Mouse (Mus musculus) midbrain, embryonic 15.5 days (tissue): ENCODE data around the gene Tmcc3. TPM values are rescaled to one million over a fixed set of nuclear protein-coding genes. Genes with fewer than 3 reads are reported as not detected.
A peak's percentile ranks its signal among the peaks of the same experiment; 100 is the strongest.

ENCODE experiments used
- ATAC-seq: fragments of 200-750 bp; cut with Nextera tagmentation; replicated peaks from 2 replicates; pipeline ENCODE4 v1.8.0; 2017; ENCODE audit warnings: moderate TSS enrichment
- H3K27ac ChIP-seq: fragments of 300-500 bp; sonication (generic); 2 replicates; pipeline ENCODE4 v1.5.1; 2015; ENCODE audit warnings: mild to moderate bottlenecking, inconsistent platforms
- H3K27me3 ChIP-seq: fragments of 300-500 bp; sonication (generic); replicated peaks from 2 replicates; pipeline ENCODE4 v1.6.1; 2015; ENCODE audit warnings: inconsistent platforms
- H3K36me3 ChIP-seq: fragments of 300-500 bp; sonication (generic); replicated peaks from 2 replicates; pipeline ENCODE4 v1.6.1; 2015; ENCODE audit warnings: inconsistent platforms
- H3K4me1 ChIP-seq: fragments of 300-500 bp; sonication (generic); 2 replicates; pipeline ENCODE4 v1.6.1; 2015; ENCODE audit warnings: inconsistent platforms
- H3K4me2 ChIP-seq: fragments of 300-500 bp; sonication (generic); 2 replicates; pipeline ENCODE4 v1.6.1; 2015; ENCODE audit warnings: inconsistent platforms, mild to moderate bottlenecking, moderate library complexity
- H3K4me3 ChIP-seq: fragments of 300-500 bp; sonication (generic); 2 replicates; pipeline ENCODE4 v1.5.1; 2015; ENCODE audit warnings: mild to moderate bottlenecking, inconsistent platforms
- H3K9ac ChIP-seq: fragments of 300-500 bp; sonication (generic); 2 replicates; pipeline ENCODE4 v1.6.1; 2015; ENCODE audit warnings: mild to moderate bottlenecking, inconsistent platforms
- H3K9me3 ChIP-seq: fragments of 300-500 bp; sonication (generic); 2 replicates; pipeline ENCODE4 v1.6.1; 2016; ENCODE audit warnings: inconsistent platforms
- WGBS: fragments of 180-500 bp; shearing (Covaris S2); methylation state at CpG from one replicate; pipeline ENCODE4 v1.1.7; 2015; ENCODE audit warnings: mixed read lengths; 5-methylcytosine and 5-hydroxymethylcytosine counted together
- polyA plus RNA-seq: library from polyadenylated mRNA; unstranded; fragments of >200 nt; fragmentation: Nextera tagmentation; extraction: Ambion mirVana; gene quantifications from 2 replicates; pipeline ENCODE4 v1.2.1, GENCODE M21; 2015

The Tmcc3 gene
- polyA plus RNA-seq, 1 experiment from 2014 or later = 13.7 TPM

DNA sequence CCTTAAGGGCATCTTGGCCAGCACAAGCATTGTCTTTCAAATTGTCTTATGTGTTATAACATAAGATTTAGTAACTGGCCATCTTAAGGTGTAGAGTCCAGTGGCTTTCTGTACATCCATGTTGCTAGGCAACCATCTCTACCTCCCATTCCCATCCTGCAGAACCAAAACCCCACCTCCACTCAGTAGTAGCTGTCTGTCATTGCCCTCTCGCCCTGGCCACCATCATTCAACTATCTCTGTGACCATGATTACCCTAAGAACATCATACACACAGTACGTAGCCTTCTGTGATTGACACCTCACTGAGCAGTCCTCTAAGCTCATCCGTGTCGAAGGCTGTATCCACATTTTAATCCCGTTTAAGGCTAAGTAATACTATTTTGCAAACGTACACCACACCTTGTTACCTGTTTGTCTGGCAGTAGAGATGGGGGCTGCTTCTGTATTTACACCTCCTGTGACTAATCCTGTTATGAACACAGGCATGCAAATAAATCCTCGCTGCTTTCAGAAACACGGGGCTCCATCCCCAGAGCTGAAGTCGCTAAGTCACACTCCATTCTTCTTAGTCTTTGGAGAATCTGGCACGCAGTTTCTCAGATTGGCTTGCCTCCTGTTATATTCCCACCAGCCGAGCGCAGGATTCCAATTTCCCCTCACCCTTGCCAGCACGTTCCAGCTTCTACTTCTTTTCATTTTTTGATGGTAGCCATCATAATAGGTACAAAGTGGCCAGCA lies 299.6 kb downstream of the Tmcc3 start:
- no peaks in the 10 kb centered on the region for H3K27me3 ChIP-seq
- no peaks in the 10 kb centered on the region for H3K9me3 ChIP-seq
- peak overlapping the region; percentile 19; the same call in 1 of the 2 replicates for H3K4me2 ChIP-seq
- no peaks in the 10 kb centered on the region for H3K36me3 ChIP-seq
- peaks cover 14% of the 10 kb centered on the region for H3K4me1 ChIP-seq
- no peak overlapping the region for H3K9ac ChIP-seq
- 23% methylated on average over 13 of the region's 13 CpGs for WGBS
- H3K4me3 ChIP-seq = no peak overlapping the region
- ATAC-seq = peak; percentile 71
- H3K27ac ChIP-seq = peak overlapping the region; percentile 53; the same call in 1 of the 2 replicates

DNA sequence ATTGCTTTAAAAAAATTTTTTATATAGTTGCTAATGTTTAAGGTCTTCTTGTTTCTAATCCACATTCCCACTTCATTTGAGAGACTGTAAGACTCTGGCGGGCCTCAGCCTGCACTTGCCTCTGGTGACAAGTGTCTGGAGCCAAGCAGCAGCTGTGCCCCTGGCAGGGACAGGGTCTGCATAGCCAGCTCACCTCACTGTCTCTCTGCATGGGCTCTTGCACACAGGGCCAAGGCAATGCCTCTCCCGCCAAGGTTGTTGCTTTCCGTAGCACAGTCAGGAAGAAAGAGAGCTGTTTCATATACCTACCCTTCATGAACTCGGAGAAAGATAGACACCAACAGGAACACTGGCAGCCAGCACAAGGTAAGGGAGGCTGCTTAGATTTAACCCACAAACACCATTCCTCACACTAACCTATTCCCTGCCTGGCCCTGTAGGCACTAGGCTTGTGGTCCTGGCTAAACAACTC lies 300.3 kb downstream of the Tmcc3 start:
- no peak overlapping the region for H3K9ac ChIP-seq
- peaks cover 14% of the 10 kb centered on the region for H3K4me1 ChIP-seq
- H3K27ac ChIP-seq = peak overlapping the region; percentile 53; the same call in 1 of the 2 replicates
- ATAC-seq = no peak
- no peak overlapping the region for H3K4me2 ChIP-seq
- H3K36me3 ChIP-seq = no peaks in the 10 kb centered on the region
- no peaks in the 10 kb centered on the region for H3K27me3 ChIP-seq
- no peaks in the 10 kb centered on the region for H3K9me3 ChIP-seq
- no peak overlapping the region for H3K4me3 ChIP-seq
- WGBS = 65% methylated on average over 4 of the region's 4 CpGs

GRCm38 (mm10) chr10:94619586-94619985 lies 307.8 kb downstream of the Tmcc3 start:
- Histone ChIP-seq H3K4me2 (no peak overlapping the region), H3K9me3 (no peaks in the 10 kb centered on the region), H3K4me1 (peaks cover 43% of the 10 kb centered on the region), H3K36me3 (no peaks in the 10 kb centered on the region), H3K9ac (no peak overlapping the region), H3K27me3 (no peaks in the 10 kb centered on the region), H3K4me3 (no peak overlapping the region), H3K27ac (no peak overlapping the region)
- no peak for ATAC-seq
- 84% methylated on average over 5 of the region's 5 CpGs for WGBS

DNA sequence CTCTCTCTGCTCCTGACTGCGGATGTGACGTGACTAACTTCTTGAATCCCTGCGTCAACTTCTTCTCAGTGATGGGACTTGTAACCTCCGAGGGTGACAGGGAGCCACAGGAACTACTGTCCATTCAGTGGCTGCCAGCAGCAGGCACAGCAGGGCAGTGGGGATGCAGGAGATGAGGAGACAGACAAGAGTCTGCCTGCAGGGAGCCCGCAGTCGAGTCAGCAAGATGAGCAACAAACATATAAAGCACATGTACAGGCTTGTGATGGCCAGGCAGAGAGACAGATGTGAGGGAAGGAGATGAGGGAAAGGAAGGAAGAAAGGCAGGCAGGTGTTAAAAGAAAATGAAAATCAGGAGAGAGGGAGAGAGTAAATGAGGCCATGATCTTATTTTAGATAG lies 308.8 kb downstream of the Tmcc3 start:
- no peak overlapping the region for H3K9ac ChIP-seq
- ATAC-seq = no peak
- peak overlapping the region; percentile 32; the same call in 1 of the 2 replicates for H3K27ac ChIP-seq
- H3K36me3 ChIP-seq = no peaks in the 10 kb centered on the region
- no peaks in the 10 kb centered on the region for H3K27me3 ChIP-seq
- H3K9me3 ChIP-seq = no peaks in the 10 kb centered on the region
- no peak overlapping the region for H3K4me2 ChIP-seq
- H3K4me3 ChIP-seq = no peak overlapping the region
- WGBS = 58% methylated on average over 6 of the region's 6 CpGs
- peaks cover 43% of the 10 kb centered on the region for H3K4me1 ChIP-seq

DNA sequence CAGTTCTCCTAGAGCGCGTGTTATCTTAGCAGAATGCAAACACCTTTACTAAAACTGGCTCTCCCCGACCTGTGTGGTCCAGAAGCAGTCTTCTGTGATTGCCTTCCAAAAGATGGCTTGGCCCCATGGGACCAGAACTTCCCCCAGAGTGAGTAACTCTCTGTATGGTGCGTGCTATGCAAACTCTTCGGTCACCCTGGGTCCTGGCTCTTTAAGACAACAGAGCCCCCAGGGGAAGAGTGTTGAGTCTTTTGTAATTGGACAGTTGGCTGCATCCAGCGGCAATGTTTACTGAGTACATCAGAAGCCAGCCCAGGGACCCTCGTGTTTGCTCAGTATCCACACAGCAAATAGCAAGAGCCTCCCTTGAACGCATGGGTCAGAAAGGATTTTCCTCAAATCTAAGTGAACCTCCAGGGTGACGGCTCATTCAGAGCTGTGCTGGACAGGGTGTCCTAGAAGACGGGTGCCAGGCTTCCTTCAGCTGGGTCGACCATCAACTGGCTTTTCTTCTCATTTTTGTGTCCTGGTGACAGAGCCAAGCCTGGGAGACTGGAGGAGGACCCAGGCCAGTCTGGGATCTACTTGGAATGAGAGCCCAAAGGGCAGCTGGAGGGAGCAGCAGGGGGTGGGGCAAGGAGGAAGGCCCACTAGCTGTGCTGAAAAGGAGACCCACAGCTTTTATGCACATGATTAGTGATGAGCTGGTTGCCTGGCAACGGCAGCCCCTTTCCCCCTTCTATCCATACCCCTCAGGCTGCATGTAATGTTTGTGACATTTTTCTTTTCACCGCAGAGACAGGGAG lies 309.9 kb downstream of the Tmcc3 start:
- ATAC-seq = peak; percentile 86
- Histone ChIP-seq H3K27me3 (no peaks in the 10 kb centered on the region), H3K27ac (peak overlapping the region; percentile 85), H3K9ac (peak overlapping the region; percentile 12; the same call in 1 of the 2 replicates), H3K4me2 (peak overlapping the region; percentile 44), H3K4me3 (peak overlapping the region; percentile 19), H3K4me1 (peaks cover 43% of the 10 kb centered on the region), H3K36me3 (no peaks in the 10 kb centered on the region), H3K9me3 (no peaks in the 10 kb centered on the region)
- WGBS = 4% methylated on average over 13 of the region's 13 CpGs

GRCm38 (mm10) chr10:94622281-94622680 lies 310.5 kb downstream of the Tmcc3 start:
- H3K4me1 ChIP-seq = peaks cover 43% of the 10 kb centered on the region
- no peaks in the 10 kb centered on the region for H3K9me3 ChIP-seq
- H3K9ac ChIP-seq = no peak overlapping the region; the same call in 1 of the 2 replicates
- 12% methylated on average over 5 of the region's 5 CpGs for WGBS
- no peak for ATAC-seq
- peak overlapping the region; percentile 85 for H3K27ac ChIP-seq
- H3K36me3 ChIP-seq = no peaks in the 10 kb centered on the region
- H3K4me2 ChIP-seq = peak overlapping the region; percentile 44
- H3K4me3 ChIP-seq = peak overlapping the region; percentile 19; the same call in 1 of the 2 replicates
- no peaks in the 10 kb centered on the region for H3K27me3 ChIP-seq

DNA sequence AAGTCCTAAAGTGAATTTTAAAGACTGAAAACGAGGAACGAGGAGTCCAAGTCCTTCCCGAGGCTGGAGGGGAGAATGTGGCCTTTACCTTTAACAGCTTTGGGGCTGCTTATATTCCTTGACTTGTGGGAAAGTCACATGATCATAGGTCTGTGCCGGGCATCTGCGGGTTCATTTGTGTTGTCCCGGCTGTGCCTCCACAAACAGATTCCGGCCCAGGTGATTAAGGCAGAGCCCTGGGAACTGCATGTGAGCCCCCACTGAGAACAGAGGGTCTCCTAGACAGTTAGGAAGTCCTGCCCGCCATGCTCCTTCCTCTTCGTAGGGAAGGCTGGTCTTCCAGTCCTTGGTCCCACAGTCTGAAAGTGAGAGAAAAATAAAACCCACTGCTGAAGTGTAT lies 311.1 kb downstream of the Tmcc3 start:
- no peak overlapping the region for H3K4me2 ChIP-seq
- H3K9ac ChIP-seq = no peak overlapping the region
- no peak overlapping the region for H3K4me3 ChIP-seq
- no peaks in the 10 kb centered on the region for H3K36me3 ChIP-seq
- H3K4me1 ChIP-seq = peaks cover 40% of the 10 kb centered on the region
- H3K27ac ChIP-seq = peak overlapping the region; percentile 85
- 15% methylated on average over 9 of the region's 9 CpGs for WGBS
- no peaks in the 10 kb centered on the region for H3K27me3 ChIP-seq
- no peaks in the 10 kb centered on the region for H3K9me3 ChIP-seq
- ATAC-seq = peak; percentile 24; the same call in 1 of the 2 replicates

GRCm38 (mm10) chr10:94623617-94624016 lies 311.9 kb downstream of the Tmcc3 start:
- H3K4me3 ChIP-seq = no peak overlapping the region
- H3K36me3 ChIP-seq = no peaks in the 10 kb centered on the region
- WGBS = 2% methylated on average over 10 of the region's 10 CpGs
- H3K27me3 ChIP-seq = no peaks in the 10 kb centered on the region
- H3K9ac ChIP-seq = no peak overlapping the region
- H3K4me1 ChIP-seq = peaks cover 38% of the 10 kb centered on the region
- ATAC-seq = peak; percentile 25; the same call in 1 of the 2 replicates
- peak overlapping the region; percentile 67 for H3K27ac ChIP-seq
- H3K4me2 ChIP-seq = 0 out of 2 replicates have a peak overlapping the region, but pooled peaks have one; percentile 15
- no peaks in the 10 kb centered on the region for H3K9me3 ChIP-seq

DNA sequence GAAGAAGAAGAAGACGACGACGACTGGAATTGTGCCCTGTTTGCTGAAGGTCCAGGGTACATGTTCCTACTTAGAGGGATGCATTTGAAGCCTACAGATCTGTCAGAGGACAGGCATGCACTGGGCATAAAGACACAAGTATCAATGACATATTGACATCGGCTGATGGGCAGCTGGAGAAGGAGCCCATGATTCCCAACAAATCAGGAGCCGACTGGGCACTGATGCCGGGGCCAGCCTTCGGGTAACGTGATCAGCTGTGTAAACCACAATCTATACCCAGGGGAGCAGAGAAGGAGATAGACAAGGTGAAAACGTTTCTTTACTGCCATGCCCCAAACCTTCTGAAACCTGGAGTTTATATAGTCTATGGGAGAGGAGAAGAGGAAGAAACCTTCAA lies 313.3 kb downstream of the Tmcc3 start:
- Histone ChIP-seq H3K27ac (no peak overlapping the region), H3K4me2 (no peak overlapping the region), H3K9me3 (no peaks in the 10 kb centered on the region), H3K4me3 (no peak overlapping the region), H3K9ac (no peak overlapping the region), H3K36me3 (no peaks in the 10 kb centered on the region), H3K27me3 (no peaks in the 10 kb centered on the region), H3K4me1 (peaks cover 38% of the 10 kb centered on the region)
- WGBS = 92% methylated on average over 9 of the region's 9 CpGs
- no peak for ATAC-seq

- Histone ChIP-seq H3K27me3 (no peaks in the 10 kb centered on the region), H3K9me3 (no peaks in the 10 kb centered on the region)
- WGBS = 75% methylated on average over 8 of the region's 8 CpGs
These were observed 313.9 kb downstream of the Tmcc3 start for GRCm38 (mm10) chr10:94625606-94626005.

DNA sequence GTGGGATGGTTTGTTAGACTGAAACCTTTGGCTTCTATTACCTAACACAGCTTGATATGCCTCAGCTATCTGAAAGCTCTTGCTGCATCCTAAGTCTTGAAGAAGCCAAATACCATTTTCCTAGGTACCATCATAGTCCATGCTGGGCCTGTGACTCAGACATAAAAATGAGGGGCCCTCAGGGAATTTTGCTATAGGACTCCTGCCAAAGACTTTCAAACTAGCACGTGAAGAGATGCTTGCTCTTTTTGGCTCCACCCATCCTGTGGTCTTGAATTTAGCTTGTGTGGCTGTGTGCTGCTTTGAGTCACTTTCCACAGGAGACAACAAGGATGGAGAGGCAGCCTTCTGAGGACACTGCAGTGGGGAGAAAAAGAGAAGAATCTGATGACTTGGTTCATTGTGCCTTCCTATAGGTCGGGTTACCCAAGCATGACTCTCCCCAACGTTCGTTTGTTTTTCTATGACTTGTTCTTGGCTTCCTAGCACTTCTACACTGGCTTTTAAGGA lies 319.1 kb downstream of the Tmcc3 start:
- ATAC-seq = no peak
- WGBS = 66% methylated on average over 4 of the region's 4 CpGs
- Histone ChIP-seq H3K36me3 (no peaks in the 10 kb centered on the region), H3K4me1 (no peaks in the 10 kb centered on the region), H3K4me3 (no peak overlapping the region), H3K27ac (no peak overlapping the region), H3K9me3 (no peaks in the 10 kb centered on the region), H3K4me2 (no peak overlapping the region), H3K9ac (no peak overlapping the region), H3K27me3 (no peaks in the 10 kb centered on the region)

More at GRCm38 (mm10) chr10:94625606-94626005, 313.9 kb downstream of the Tmcc3 start:
- Histone ChIP-seq H3K36me3 (no peaks in the 10 kb centered on the region), H3K9ac (no peak overlapping the region), H3K4me1 (peaks cover 34% of the 10 kb centered on the region), H3K27ac (no peak overlapping the region), H3K4me2 (no peak overlapping the region), H3K4me3 (no peak overlapping the region)
- ATAC-seq = no peak

DNA sequence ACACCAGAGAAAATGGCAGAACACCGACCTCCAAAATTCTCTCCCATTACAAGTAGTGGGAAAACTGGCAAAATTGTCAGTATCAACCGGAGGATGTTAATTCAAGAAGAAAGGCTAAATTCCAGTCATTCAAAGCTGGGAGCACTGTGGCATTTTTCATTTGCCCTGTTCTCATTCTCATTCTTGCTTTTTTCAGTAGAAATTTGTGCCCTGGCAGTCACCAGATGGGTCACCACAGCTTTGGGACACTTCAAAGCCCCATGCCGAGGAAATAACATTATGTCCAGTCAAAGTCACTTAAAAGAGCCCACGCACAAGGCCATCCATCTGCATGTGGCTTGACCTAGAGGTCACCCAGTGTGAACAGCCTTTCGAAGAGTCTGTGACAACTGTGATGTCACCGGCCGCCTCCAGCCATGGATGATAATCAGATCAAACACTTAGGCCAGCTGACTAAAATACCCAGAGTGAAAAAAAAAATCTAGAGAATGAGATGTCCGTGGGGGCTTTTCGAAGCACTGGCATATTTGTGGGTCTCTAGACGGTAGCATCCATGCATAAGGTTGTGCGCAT lies 319.9 kb downstream of the Tmcc3 start:
- Histone ChIP-seq H3K4me2 (no peak overlapping the region), H3K4me3 (no peak overlapping the region), H3K36me3 (no peaks in the 10 kb centered on the region), H3K4me1 (no peaks in the 10 kb centered on the region), H3K9me3 (no peaks in the 10 kb centered on the region), H3K27me3 (no peaks in the 10 kb centered on the region), H3K27ac (no peak overlapping the region), H3K9ac (no peak overlapping the region)
- no peak for ATAC-seq
- WGBS = 64% methylated on average over 11 of the region's 11 CpGs
